Mouse (Mus musculus) lung, adult 2 months (tissue): Measurements from ENCODE around the gene Atf6b.

Experiments used
- CTCF ChIP-seq: fragments of 200-500 bp; IDR thresholded peaks from 2 replicates; pipeline ENCODE4 v1.5.1; 2011; ENCODE audit warnings: mild to moderate bottlenecking, low read length, control low read depth; ENCODE audit not compliant: insufficient read depth
- POLR2A ChIP-seq: fragments of 200-500 bp; IDR thresholded peaks from 2 replicates; pipeline ENCODE4 v1.6.1; 2011; ENCODE audit warnings: low read depth, mild to moderate bottlenecking, control low read depth, low read length, borderline replicate concordance; ENCODE audit errors: extremely low read depth

- TF ChIP-seq CTCF (no peak), POLR2A (no peak)
These were observed 10.3 kb downstream of the Atf6b start for GRCm38 (mm10) chr17:34657271-34657670.
